Mouse (Mus musculus): ENCODE results near the gene Mapre3. TPM values are rescaled to one million over a fixed set of nuclear protein-coding genes. Genes with fewer than 3 reads are reported as not detected.
A peak's percentile ranks its signal among the peaks of the same experiment; 100 is the strongest.

The Mapre3 gene
- 107 and 116 TPM in 2 replicates for polyA plus RNA-seq (2015; fragmentation: Nextera tagmentation; extraction: Ambion mirVana)

- Histone ChIP-seq H3K4me3 (peak within 1 kb of the TSS; percentile 79), H3K36me3 (no peaks in the 10 kb centered on the region), H3K4me2 (peak within 1 kb of the TSS; percentile 89), H3K9me3 (no peaks in the 10 kb centered on the region), H3K4me1 (replicated peaks) (peaks cover 47% of the 10 kb centered on the region), H3K27ac (replicated peaks) (peak within 1 kb of the TSS; percentile 94), H3K27me3 (no peaks in the 10 kb centered on the region), H3K9ac (peak within 1 kb of the TSS; percentile 95)
- peak; percentile 98 for ATAC-seq (ENCODE audit: low read depth)
- under 1% methylated on average over 42 of the region's 59 CpGs for WGBS
These were observed at the start of gene Mapre3 for GRCm38 (mm10) chr5:30814424-30815119. Gene Mapre3 (plus strand): TSS chr5:30814641.

- no peak for ATAC-seq (ENCODE audit: low read depth)
- Histone ChIP-seq H3K27me3 (no peaks in the 10 kb centered on the region), H3K27ac (replicated peaks) (peak overlapping the region; percentile 65), H3K9me3 (no peaks in the 10 kb centered on the region), H3K36me3 (peaks cover 15% of the 10 kb centered on the region; the same call in 1 of the 2 replicates), H3K4me1 (replicated peaks) (peaks cover 73% of the 10 kb centered on the region), H3K9ac (no peak overlapping the region), H3K4me2 (no peak overlapping the region), H3K4me3 (no peak overlapping the region)
- WGBS, result 71% methylated on average over 12 of the region's 12 CpGs
These were observed 48.7 kb upstream of the Mapre3 start for GRCm38 (mm10) chr5:30765596-30766370.

- no peak overlapping the region for H3K4me3 ChIP-seq
- peak overlapping the region; percentile 35 for H3K9ac ChIP-seq
- H3K36me3 ChIP-seq, result peaks cover 8% of the 10 kb centered on the region; the same call in 1 of the 2 replicates
- WGBS, result 71% methylated on average over 4 of the region's 4 CpGs
- no peaks in the 10 kb centered on the region for H3K9me3 ChIP-seq
- no peak for ATAC-seq (ENCODE audit: low read depth)
- H3K27ac ChIP-seq (replicated peaks), result peak overlapping the region; percentile 68
- peaks cover 79% of the 10 kb centered on the region for H3K4me1 ChIP-seq (replicated peaks)
- no peaks in the 10 kb centered on the region for H3K27me3 ChIP-seq
- no peak overlapping the region for H3K4me2 ChIP-seq
These were observed 46.4 kb upstream of the Mapre3 start for GRCm38 (mm10) chr5:30768082-30768481.

- Histone ChIP-seq H3K4me1 (replicated peaks) (peaks cover 77% of the 10 kb centered on the region), H3K27ac (replicated peaks) (peak overlapping the region; percentile 68), H3K4me2 (no peak overlapping the region), H3K4me3 (no peak overlapping the region), H3K27me3 (no peaks in the 10 kb centered on the region), H3K9me3 (no peaks in the 10 kb centered on the region), H3K36me3 (peaks cover 8% of the 10 kb centered on the region; the same call in 1 of the 2 replicates), H3K9ac (0 out of 2 replicates have a peak overlapping the region, but pooled peaks have one; percentile 35)
- ATAC-seq (ENCODE audit: low read depth), result peak; percentile 44
- 26% methylated on average over 9 of the region's 9 CpGs for WGBS
These were observed 45.8 kb upstream of the Mapre3 start for GRCm38 (mm10) chr5:30768598-30768997.

GRCm38 (mm10) chr5:30769075-30769474 lies 45.4 kb upstream of the Mapre3 start:
- H3K4me1 ChIP-seq (replicated peaks), result peaks cover 77% of the 10 kb centered on the region
- no peak; the same call in 1 of the 2 replicates for ATAC-seq (ENCODE audit: low read depth)
- WGBS, result 69% methylated on average over 9 of the region's 9 CpGs

GRCm38 (mm10) chr5:30774601-30775371 lies 39.7 kb upstream of the Mapre3 start:
- H3K9ac ChIP-seq, result peak overlapping the region; percentile 52
- no peaks in the 10 kb centered on the region for H3K27me3 ChIP-seq
- peaks cover 43% of the 10 kb centered on the region for H3K4me1 ChIP-seq (replicated peaks)
- H3K4me2 ChIP-seq, result peak overlapping the region; percentile 54
- no peaks in the 10 kb centered on the region for H3K9me3 ChIP-seq
- peaks cover 26% of the 10 kb centered on the region for H3K36me3 ChIP-seq
- H3K27ac ChIP-seq (replicated peaks), result peak overlapping the region; percentile 81
- H3K4me3 ChIP-seq, result peak overlapping the region; percentile 28
- WGBS, result 4% methylated on average over 20 of the region's 20 CpGs
- peak; percentile 91 for ATAC-seq (ENCODE audit: low read depth)

More at GRCm38 (mm10) chr5:30769075-30769474, 45.4 kb upstream of the Mapre3 start:
- no peak overlapping the region for H3K4me3 ChIP-seq
- H3K4me2 ChIP-seq, result no peak overlapping the region
- no peak overlapping the region for H3K9ac ChIP-seq
- no peaks in the 10 kb centered on the region for H3K9me3 ChIP-seq
- peak overlapping the region; percentile 68 for H3K27ac ChIP-seq (replicated peaks)
- H3K27me3 ChIP-seq, result no peaks in the 10 kb centered on the region
- peaks cover 8% of the 10 kb centered on the region; the same call in 1 of the 2 replicates for H3K36me3 ChIP-seq

GRCm38 (mm10) chr5:30780699-30781098 lies 33.7 kb upstream of the Mapre3 start:
- H3K4me1 ChIP-seq (replicated peaks), result peaks cover 9% of the 10 kb centered on the region
- H3K9ac ChIP-seq, result no peak overlapping the region
- 78% methylated on average over 9 of the region's 9 CpGs for WGBS
- no peak overlapping the region for H3K4me2 ChIP-seq
- H3K27ac ChIP-seq (replicated peaks), result 0 out of 2 replicates have a peak overlapping the region, but pooled peaks have one; percentile 1
- H3K36me3 ChIP-seq, result peaks cover 85% of the 10 kb centered on the region
- no peak overlapping the region for H3K4me3 ChIP-seq
- H3K9me3 ChIP-seq, result no peaks in the 10 kb centered on the region
- no peaks in the 10 kb centered on the region for H3K27me3 ChIP-seq
- ATAC-seq (ENCODE audit: low read depth), result no peak

GRCm38 (mm10) chr5:30781147-30781546 lies 33.3 kb upstream of the Mapre3 start:
- no peaks in the 10 kb centered on the region for H3K27me3 ChIP-seq
- H3K4me3 ChIP-seq, result no peak overlapping the region
- no peak overlapping the region for H3K9ac ChIP-seq
- H3K4me1 ChIP-seq (replicated peaks), result peaks cover 7% of the 10 kb centered on the region
- peaks cover 89% of the 10 kb centered on the region for H3K36me3 ChIP-seq
- peak overlapping the region; percentile 61; the same call in 1 of the 2 replicates for H3K27ac ChIP-seq (replicated peaks)
- H3K9me3 ChIP-seq, result no peaks in the 10 kb centered on the region
- ATAC-seq (ENCODE audit: low read depth), result peak; percentile 66; the same call in 1 of the 2 replicates
- H3K4me2 ChIP-seq, result no peak overlapping the region
- 59% methylated on average over 3 of the region's 3 CpGs for WGBS

- H3K9ac ChIP-seq, result no peak overlapping the region
- H3K27ac ChIP-seq (replicated peaks), result no peak overlapping the region
- H3K9me3 ChIP-seq, result no peaks in the 10 kb centered on the region
- H3K4me1 ChIP-seq (replicated peaks), result no peaks in the 10 kb centered on the region
- no peak overlapping the region for H3K4me2 ChIP-seq
- H3K4me3 ChIP-seq, result no peak overlapping the region
- 89% methylated on average over 5 of the region's 5 CpGs for WGBS
- no peak for ATAC-seq (ENCODE audit: low read depth)
- H3K36me3 ChIP-seq, result peaks cover 93% of the 10 kb centered on the region
- no peaks in the 10 kb centered on the region for H3K27me3 ChIP-seq
These were observed 27.1 kb upstream of the Mapre3 start for GRCm38 (mm10) chr5:30787381-30787780.

- H3K36me3 ChIP-seq, result peaks cover 93% of the 10 kb centered on the region
These were observed 24.4 kb upstream of the Mapre3 start for GRCm38 (mm10) chr5:30790047-30790446.

GRCm38 (mm10) chr5:30796125-30796524 lies 18.3 kb upstream of the Mapre3 start:
- no peaks in the 10 kb centered on the region for H3K4me1 ChIP-seq (replicated peaks)
- ATAC-seq (ENCODE audit: low read depth), result peak; percentile 64
- H3K4me2 ChIP-seq, result no peak overlapping the region
- no peaks in the 10 kb centered on the region for H3K27me3 ChIP-seq
- no peak overlapping the region for H3K9ac ChIP-seq
- peaks cover 90% of the 10 kb centered on the region for H3K36me3 ChIP-seq
- no peaks in the 10 kb centered on the region for H3K9me3 ChIP-seq
- no peak overlapping the region for H3K4me3 ChIP-seq
- WGBS, result 17% methylated on average over 12 of the region's 12 CpGs
- no peak overlapping the region for H3K27ac ChIP-seq (replicated peaks)

More at GRCm38 (mm10) chr5:30790047-30790446, 24.4 kb upstream of the Mapre3 start:
- 87% methylated on average over 3 of the region's 3 CpGs for WGBS
- no peak overlapping the region for H3K9ac ChIP-seq
- no peak overlapping the region for H3K4me2 ChIP-seq
- H3K4me1 ChIP-seq (replicated peaks), result no peaks in the 10 kb centered on the region
- H3K4me3 ChIP-seq, result no peak overlapping the region
- H3K27ac ChIP-seq (replicated peaks), result no peak overlapping the region
- no peak for ATAC-seq (ENCODE audit: low read depth)
- H3K9me3 ChIP-seq, result no peaks in the 10 kb centered on the region
- no peaks in the 10 kb centered on the region for H3K27me3 ChIP-seq

Measured in neural tube, embryonic 13.5 days (tissue).